Mouse (Mus musculus): ENCODE measurements at regions not wholly inside any gene's neighbourhood (a gene's known extent, or its start where the extent isn't known, plus 50 kb on each side); places are given as distances from the start of the nearest gene placed in this dataset.

GRCm38 (mm10) chr11:22628497-22628896, 116.6 kb downstream of the Tmem17 start:
- Histone ChIP-seq H3K9ac (replicated peaks; ENCODE audit: low read depth, low read length) (no peak overlapping the region), H3K4me1 (ENCODE audit: control insufficient read depth, insufficient read depth) (0 out of 2 replicates have a peak, but pooled peaks cover 5% of the 10 kb centered on the region), H3K4me3 (ENCODE audit: low read depth, low read length) (no peak overlapping the region), H3K27me3 (ENCODE audit: control insufficient read depth, insufficient read depth, low read length) (no peaks in the 10 kb centered on the region), H3K36me3 (replicated peaks; ENCODE audit: control insufficient read depth, insufficient read depth, low read length) (no peaks in the 10 kb centered on the region), H3K9me3 (replicated peaks; ENCODE audit: control insufficient read depth, low read length) (no peaks in the 10 kb centered on the region), H3K27ac (ENCODE audit: low read depth) (peak overlapping the region; percentile 77), H3K4me2 (ENCODE audit: low read depth, low read length) (no peak overlapping the region)
- no peak for ATAC-seq (ENCODE audit: insufficient read depth, low read depth)
- WGBS = 85% methylated on average over 5 of the region's 5 CpGs
- TF ChIP-seq CTCF (IDR thresholded peaks at IDR 0.05; ENCODE audit: low read depth) (no peak), EP300 (IDR thresholded peaks at IDR 0.05; ENCODE audit: low read depth) (no peak)
- DNase-seq (ENCODE audit: low spot score) = no peak

- DNase-seq (ENCODE audit: low spot score) = peak; percentile 57
These were observed 117.1 kb downstream of the Tmem17 start for GRCm38 (mm10) chr11:22628979-22629378.

GRCm38 (mm10) chr11:22629581-22629980, 117.7 kb downstream of the Tmem17 start:
- H3K9ac ChIP-seq (replicated peaks; ENCODE audit: low read depth, low read length) = peak overlapping the region; percentile 38; the same call in 1 of the 2 replicates
- 7% methylated on average over 13 of the region's 13 CpGs for WGBS
- ATAC-seq (ENCODE audit: insufficient read depth, low read depth) (peak; percentile 42), DNase-seq (ENCODE audit: low spot score) (peak; percentile 35)
- H3K36me3 ChIP-seq (replicated peaks; ENCODE audit: control insufficient read depth, insufficient read depth, low read length) = no peaks in the 10 kb centered on the region
- H3K4me1 ChIP-seq (ENCODE audit: control insufficient read depth, insufficient read depth) = 0 out of 2 replicates have a peak, but pooled peaks cover 5% of the 10 kb centered on the region
- peak overlapping the region; percentile 77 for H3K27ac ChIP-seq (ENCODE audit: low read depth)
- H3K27me3 ChIP-seq (ENCODE audit: control insufficient read depth, insufficient read depth, low read length) = no peaks in the 10 kb centered on the region
- TF ChIP-seq EP300 (IDR thresholded peaks at IDR 0.05; ENCODE audit: low read depth) = no peak
- TF ChIP-seq CTCF (IDR thresholded peaks at IDR 0.05; ENCODE audit: low read depth) = no peak
- H3K4me2 ChIP-seq (ENCODE audit: low read depth, low read length) = peak overlapping the region; percentile 55
- H3K9me3 ChIP-seq (replicated peaks; ENCODE audit: control insufficient read depth, low read length) = no peaks in the 10 kb centered on the region
- peak overlapping the region; percentile 29 for H3K4me3 ChIP-seq (ENCODE audit: low read depth, low read length)

More at GRCm38 (mm10) chr11:22628979-22629378, 117.1 kb downstream of the Tmem17 start:
- Histone ChIP-seq H3K36me3 (replicated peaks; ENCODE audit: control insufficient read depth, insufficient read depth, low read length) (no peaks in the 10 kb centered on the region), H3K9me3 (replicated peaks; ENCODE audit: control insufficient read depth, low read length) (no peaks in the 10 kb centered on the region), H3K4me1 (ENCODE audit: control insufficient read depth, insufficient read depth) (0 out of 2 replicates have a peak, but pooled peaks cover 5% of the 10 kb centered on the region), H3K27me3 (ENCODE audit: control insufficient read depth, insufficient read depth, low read length) (no peaks in the 10 kb centered on the region), H3K4me2 (ENCODE audit: low read depth, low read length) (peak overlapping the region; percentile 55; the same call in 1 of the 2 replicates), H3K27ac (ENCODE audit: low read depth) (peak overlapping the region; percentile 77), H3K9ac (replicated peaks; ENCODE audit: low read depth, low read length) (no peak overlapping the region), H3K4me3 (ENCODE audit: low read depth, low read length) (no peak overlapping the region)
- 55% methylated on average over 5 of the region's 5 CpGs for WGBS
- TF ChIP-seq EP300 (IDR thresholded peaks at IDR 0.05; ENCODE audit: low read depth) = no peak
- TF ChIP-seq CTCF (IDR thresholded peaks at IDR 0.05; ENCODE audit: low read depth) = no peak
- peak; percentile 54; the same call in 1 of the 2 replicates for ATAC-seq (ENCODE audit: insufficient read depth, low read depth)

- Histone ChIP-seq H3K9me3 (replicated peaks; ENCODE audit: control insufficient read depth, low read length) (no peaks in the 10 kb centered on the region), H3K4me1 (ENCODE audit: control insufficient read depth, insufficient read depth) (0 out of 2 replicates have a peak, but pooled peaks cover 5% of the 10 kb centered on the region), H3K27ac (ENCODE audit: low read depth) (peak overlapping the region; percentile 77), H3K4me2 (ENCODE audit: low read depth, low read length) (peak overlapping the region; percentile 55), H3K36me3 (replicated peaks; ENCODE audit: control insufficient read depth, insufficient read depth, low read length) (no peaks in the 10 kb centered on the region), H3K27me3 (ENCODE audit: control insufficient read depth, insufficient read depth, low read length) (no peaks in the 10 kb centered on the region), H3K9ac (replicated peaks; ENCODE audit: low read depth, low read length) (peak overlapping the region; percentile 38; the same call in 1 of the 2 replicates), H3K4me3 (ENCODE audit: low read depth, low read length) (peak overlapping the region; percentile 29)
- ATAC-seq (ENCODE audit: insufficient read depth, low read depth) (0 out of 2 replicates have a peak, but pooled peaks have one; percentile 16), DNase-seq (ENCODE audit: low spot score) (peak; percentile 23)
- TF ChIP-seq CTCF (IDR thresholded peaks at IDR 0.05; ENCODE audit: low read depth) = no peak
- TF ChIP-seq EP300 (IDR thresholded peaks at IDR 0.05; ENCODE audit: low read depth) = no peak
- 27% methylated on average over 4 of the region's 4 CpGs for WGBS
These were observed 118.1 kb downstream of the Tmem17 start for GRCm38 (mm10) chr11:22629991-22630390.

- TF ChIP-seq EP300 (IDR thresholded peaks at IDR 0.05; ENCODE audit: low read depth) = no peak
- TF ChIP-seq CTCF (IDR thresholded peaks at IDR 0.05; ENCODE audit: low read depth) = no peak
- H3K27ac ChIP-seq (ENCODE audit: low read depth) = no peak overlapping the region
- no peak overlapping the region for H3K4me2 ChIP-seq (ENCODE audit: low read depth, low read length)
- H3K9me3 ChIP-seq (replicated peaks; ENCODE audit: control insufficient read depth, low read length) = no peaks in the 10 kb centered on the region
- no peaks in the 10 kb centered on the region for H3K36me3 ChIP-seq (replicated peaks; ENCODE audit: control insufficient read depth, insufficient read depth, low read length)
- 78% methylated on average over 5 of the region's 5 CpGs for WGBS
- ATAC-seq (ENCODE audit: insufficient read depth, low read depth) = no peak
- 0 out of 2 replicates have a peak, but pooled peaks cover 5% of the 10 kb centered on the region for H3K4me1 ChIP-seq (ENCODE audit: control insufficient read depth, insufficient read depth)
- H3K27me3 ChIP-seq (ENCODE audit: control insufficient read depth, insufficient read depth, low read length) = no peaks in the 10 kb centered on the region
- no peak overlapping the region for H3K9ac ChIP-seq (replicated peaks; ENCODE audit: low read depth, low read length)
- DNase-seq (ENCODE audit: low spot score) = no peak
- no peak overlapping the region for H3K4me3 ChIP-seq (ENCODE audit: low read depth, low read length)
These were observed 119.1 kb downstream of the Tmem17 start for GRCm38 (mm10) chr11:22630982-22631381.

Data from heart, postnatal 0 days (tissue).